Mouse (Mus musculus): ENCODE measurements around the gene Ttbk1.

DNA sequence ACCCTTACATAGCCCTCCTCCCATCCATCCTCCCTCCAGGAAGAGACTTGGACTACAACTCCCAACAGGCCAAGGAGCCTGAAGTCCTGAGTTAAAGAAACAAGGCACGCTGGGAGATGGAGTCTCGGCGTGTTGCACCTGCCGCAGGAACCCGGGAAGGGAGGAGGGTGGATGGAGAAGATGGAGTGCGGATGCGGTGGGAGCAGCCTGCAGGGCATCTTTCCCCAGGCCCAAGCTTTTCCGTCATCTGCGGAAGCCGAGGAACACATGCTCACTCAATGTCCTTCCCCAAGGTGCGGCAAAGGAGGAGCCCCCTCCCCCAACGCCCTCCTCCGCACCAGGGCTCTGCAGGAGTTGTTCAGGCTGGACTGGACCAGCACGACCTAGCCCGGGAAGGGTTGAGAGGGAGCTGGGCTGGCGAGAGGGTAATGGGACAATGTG is 3.9 kb downstream of the Ttbk1 start:
- TF ChIP-seq CTCF (IDR thresholded peaks at IDR 0.05; ENCODE audit: low read depth, low read length) (no peak), POLR2A (IDR thresholded peaks at IDR 0.05; ENCODE audit: extremely low read depth, insufficient read depth, low read length) (no peak)
